Mouse (Mus musculus) heart, adult 2 months (tissue): ENCODE results near the gene Magee1.

ENCODE experiments used
- CTCF ChIP-seq: fragments of 200-600 bp; IDR thresholded peaks from 2 replicates; pipeline ENCODE4 v1.8.1; 2022; ENCODE audit warnings: antibody characterized with exemption, mild to moderate bottlenecking, moderate library complexity
- POLR2A ChIP-seq: fragments of 200-500 bp; IDR thresholded peaks from 2 replicates; pipeline ENCODE4 v1.6.1; 2011; ENCODE audit warnings: mild to moderate bottlenecking, low read depth, low read length, control low read depth; ENCODE audit not compliant: insufficient read depth

- peak; percentile 79 for TF ChIP-seq CTCF
- no peak for TF ChIP-seq POLR2A
Measured at GRCm38 (mm10) chrX:105104175-105104574, 16.0 kb upstream of the Magee1 start.
